Mouse (Mus musculus) hindbrain, embryonic 15.5 days (tissue): ENCODE measurements around the gene Cks2. TPM values are rescaled to one million over a fixed set of nuclear protein-coding genes. Genes with fewer than 3 reads are reported as not detected.

Experiments used
- ATAC-seq: fragments of 200-750 bp; cut with Nextera tagmentation; 2 replicates; pipeline ENCODE4 v1.8.0; 2017; ENCODE audit warnings: low read depth, moderate number of reproducible peaks, moderate TSS enrichment; ENCODE audit not compliant: low FRiP score
- H3K27ac ChIP-seq: fragments of 300-500 bp; sonication (generic); replicated peaks from 2 replicates; pipeline ENCODE4 v1.5.1; 2015; ENCODE audit warnings: mild to moderate bottlenecking, inconsistent platforms
- H3K27me3 ChIP-seq: fragments of 300-500 bp; sonication (generic); 2 replicates; pipeline ENCODE4 v1.6.1; 2015; ENCODE audit warnings: control low read depth, inconsistent platforms
- H3K36me3 ChIP-seq: fragments of 300-500 bp; sonication (generic); 2 replicates; pipeline ENCODE4 v1.6.1; 2015; ENCODE audit warnings: control low read depth, inconsistent platforms
- H3K4me1 ChIP-seq: fragments of 300-500 bp; sonication (generic); replicated peaks from 2 replicates; pipeline ENCODE4 v1.6.1; 2015; ENCODE audit warnings: control low read depth, inconsistent platforms
- H3K4me2 ChIP-seq: fragments of 300-500 bp; sonication (generic); 2 replicates; pipeline ENCODE4 v1.6.1; 2015; ENCODE audit warnings: moderate library complexity, mild to moderate bottlenecking, inconsistent platforms
- H3K4me3 ChIP-seq: fragments of 300-500 bp; sonication (generic); 2 replicates; pipeline ENCODE4 v1.5.1; 2015; ENCODE audit warnings: mild to moderate bottlenecking, inconsistent platforms
- H3K9ac ChIP-seq: fragments of 300-500 bp; sonication (generic); 2 replicates; pipeline ENCODE4 v1.6.1; 2015; ENCODE audit warnings: inconsistent platforms
- H3K9me3 ChIP-seq: fragments of 300-500 bp; sonication (generic); 2 replicates; pipeline ENCODE4 v1.6.1; 2016; ENCODE audit warnings: control low read depth, inconsistent platforms
- WGBS: fragments of 180-500 bp; shearing (Covaris S2); methylation state at CpG from one replicate; pipeline ENCODE4 v1.1.7; 2015; 5-methylcytosine and 5-hydroxymethylcytosine counted together
- polyA plus RNA-seq: library from polyadenylated mRNA; unstranded; fragments of >200 nt; fragmentation: Nextera tagmentation; extraction: Ambion mirVana; gene quantifications from 2 replicates; pipeline ENCODE4 v1.2.1, GENCODE M21; 2015

Gene Cks2
- polyA plus RNA-seq, 1 experiment from 2014 or later: 54.9 TPM

DNA sequence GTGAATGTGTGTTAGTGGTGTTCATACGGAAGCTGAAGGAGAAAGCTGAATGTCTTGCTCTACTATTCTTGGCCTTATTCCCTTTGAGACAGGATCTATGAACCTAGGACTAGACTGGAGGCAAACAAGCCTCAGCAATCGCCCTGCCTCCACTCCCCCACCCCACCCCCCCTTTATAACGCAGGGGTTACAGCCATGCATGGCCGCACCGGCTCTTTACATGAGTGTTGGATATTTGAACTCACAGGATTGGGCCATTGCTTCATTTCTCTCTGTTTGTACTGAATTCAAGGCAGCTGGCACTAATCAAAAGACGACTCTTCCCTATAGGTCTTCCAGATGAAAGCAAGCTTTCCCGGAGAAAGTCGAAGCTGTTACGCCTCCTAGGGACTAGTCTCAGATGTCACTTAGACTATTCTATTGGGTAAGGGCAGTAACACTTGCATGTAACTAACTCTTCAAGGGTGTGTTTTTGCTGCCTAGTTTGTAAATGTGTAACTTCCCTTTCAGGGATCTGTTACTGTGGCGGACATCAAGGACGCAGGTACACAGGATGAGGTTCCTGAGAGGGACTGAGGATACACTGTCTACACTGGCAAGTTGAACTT lies 2.8 kb upstream of the Cks2 start:
- no peaks in the 10 kb centered on the region for H3K36me3 ChIP-seq
- no peaks in the 10 kb centered on the region for H3K9me3 ChIP-seq
- WGBS: 41% methylated on average over 11 of the region's 11 CpGs
- no peaks in the 10 kb centered on the region for H3K27me3 ChIP-seq
- no peak overlapping the region for H3K27ac ChIP-seq
- H3K4me2 ChIP-seq: no peak overlapping the region
- peaks cover 15% of the 10 kb centered on the region for H3K4me1 ChIP-seq
- H3K4me3 ChIP-seq: no peak overlapping the region
- ATAC-seq: no peak
- no peak overlapping the region for H3K9ac ChIP-seq

DNA sequence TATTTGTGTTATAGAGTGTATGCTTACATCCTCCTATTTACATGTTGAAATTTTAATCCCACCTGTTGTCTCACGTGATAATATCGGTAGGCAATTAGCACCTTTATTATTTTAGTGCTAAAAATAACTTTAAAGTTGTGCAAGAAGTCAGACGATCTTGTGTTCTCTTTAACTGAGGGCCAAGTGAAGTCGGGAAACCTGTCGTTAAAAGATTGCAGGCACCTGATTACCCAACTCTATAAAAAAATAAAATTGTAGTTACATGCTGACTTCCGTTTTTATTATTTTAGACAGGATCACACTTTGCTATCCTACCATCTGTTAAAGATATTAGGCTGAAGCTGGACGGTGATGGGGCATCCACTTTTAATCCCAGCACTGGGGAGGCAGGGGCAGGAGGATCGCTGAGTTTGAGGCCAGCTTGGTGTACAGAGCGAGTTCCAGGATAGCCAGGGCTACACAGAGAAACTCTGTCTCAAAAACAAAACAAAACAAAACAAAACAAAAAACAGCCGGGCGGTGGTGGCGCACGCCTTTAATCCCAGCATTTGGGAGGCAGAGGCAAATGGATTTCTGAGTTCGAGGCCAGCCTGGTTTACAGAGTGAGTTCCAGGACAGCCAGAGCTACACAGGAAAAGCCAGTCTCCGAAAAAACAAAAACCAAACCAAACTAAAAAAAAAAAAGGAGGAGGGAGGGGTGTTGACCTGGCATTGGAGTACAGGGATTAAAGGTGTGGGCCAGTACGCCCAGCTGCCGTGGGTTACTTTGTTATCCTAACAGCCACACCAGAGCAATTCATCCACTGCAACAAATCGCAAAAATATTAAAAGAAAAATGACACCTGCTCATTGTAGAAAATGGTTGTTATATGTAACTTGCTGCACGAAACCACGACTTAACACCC lies 856 bp upstream of the Cks2 start:
- H3K9ac ChIP-seq: peak overlapping the region; percentile 61
- no peaks in the 10 kb centered on the region for H3K9me3 ChIP-seq
- H3K4me2 ChIP-seq: peak overlapping the region; percentile 94
- no peak; the same call in 1 of the 2 replicates for ATAC-seq
- H3K4me1 ChIP-seq: peaks cover 15% of the 10 kb centered on the region
- peak overlapping the region; percentile 81 for H3K4me3 ChIP-seq
- WGBS: 49% methylated on average over 20 of the region's 20 CpGs
- no peaks in the 10 kb centered on the region for H3K27me3 ChIP-seq
- H3K27ac ChIP-seq: peak overlapping the region; percentile 74
- no peaks in the 10 kb centered on the region for H3K36me3 ChIP-seq

DNA sequence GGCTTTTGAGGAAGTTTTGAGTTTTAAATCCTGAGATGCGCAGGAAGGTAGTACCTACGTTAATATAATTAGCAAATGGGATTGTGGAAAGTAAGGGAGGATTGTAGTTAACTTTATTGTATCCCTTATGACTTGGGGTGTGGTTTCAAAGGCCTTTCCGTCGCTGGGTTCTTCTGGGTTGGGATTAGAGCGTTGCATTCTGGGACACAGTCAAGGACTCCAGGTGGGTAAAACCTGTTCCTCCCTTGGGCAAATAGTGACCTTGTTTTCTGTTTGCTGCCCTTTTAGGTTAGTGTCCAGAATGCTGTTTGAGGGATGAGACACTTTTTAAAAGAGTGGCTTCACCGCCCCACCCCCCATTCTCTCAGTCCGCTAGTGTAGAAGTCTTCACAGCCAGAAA lies 840 bp downstream of the Cks2 start:
- Histone ChIP-seq H3K27ac (no peak overlapping the region), H3K4me3 (peak overlapping the region; percentile 81), H3K36me3 (no peaks in the 10 kb centered on the region), H3K4me1 (peaks cover 18% of the 10 kb centered on the region), H3K9me3 (no peaks in the 10 kb centered on the region), H3K9ac (peak overlapping the region; percentile 52), H3K27me3 (no peaks in the 10 kb centered on the region), H3K4me2 (peak overlapping the region; percentile 94)
- no peak for ATAC-seq
- WGBS: 0% methylated on average over 7 of the region's 7 CpGs

DNA sequence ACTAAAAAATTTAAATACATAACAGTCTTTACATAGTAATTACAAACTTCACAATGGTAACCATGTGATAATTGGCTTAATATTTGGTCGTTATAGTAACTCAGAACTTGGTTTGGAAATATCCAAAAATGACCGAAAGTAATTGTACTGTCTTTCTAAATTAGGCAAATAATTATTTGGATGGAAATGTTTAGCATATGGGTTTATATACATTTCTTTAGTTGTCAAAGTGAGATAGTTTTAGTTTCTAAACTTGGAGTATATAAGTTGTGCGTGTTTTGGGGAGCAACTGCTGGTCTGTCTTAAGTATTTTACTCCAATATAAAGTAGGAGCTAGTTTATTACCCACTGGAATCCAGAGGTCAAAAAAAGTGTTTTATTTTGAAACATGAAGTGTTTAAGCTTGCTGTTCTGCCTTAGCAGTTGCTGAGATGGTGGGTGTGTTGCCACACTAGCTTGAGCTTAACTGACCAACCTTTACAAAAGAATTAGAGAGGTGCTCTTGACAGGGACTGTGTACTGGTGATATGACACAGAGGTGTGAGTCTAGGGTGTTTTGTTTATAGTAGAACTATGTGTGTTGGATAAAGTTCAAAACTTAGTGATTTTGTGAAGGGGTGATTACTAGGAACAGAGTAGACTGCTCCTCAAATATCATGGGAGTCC lies 1.5 kb downstream of the Cks2 start:
- H3K27ac ChIP-seq: no peak overlapping the region
- H3K9ac ChIP-seq: no peak overlapping the region
- peaks cover 21% of the 10 kb centered on the region for H3K4me1 ChIP-seq
- H3K36me3 ChIP-seq: no peaks in the 10 kb centered on the region
- ATAC-seq: no peak
- H3K27me3 ChIP-seq: no peaks in the 10 kb centered on the region
- no peaks in the 10 kb centered on the region for H3K9me3 ChIP-seq
- peak overlapping the region; percentile 94 for H3K4me2 ChIP-seq
- 27% methylated on average over 3 of the region's 3 CpGs for WGBS
- peak overlapping the region; percentile 81 for H3K4me3 ChIP-seq

DNA sequence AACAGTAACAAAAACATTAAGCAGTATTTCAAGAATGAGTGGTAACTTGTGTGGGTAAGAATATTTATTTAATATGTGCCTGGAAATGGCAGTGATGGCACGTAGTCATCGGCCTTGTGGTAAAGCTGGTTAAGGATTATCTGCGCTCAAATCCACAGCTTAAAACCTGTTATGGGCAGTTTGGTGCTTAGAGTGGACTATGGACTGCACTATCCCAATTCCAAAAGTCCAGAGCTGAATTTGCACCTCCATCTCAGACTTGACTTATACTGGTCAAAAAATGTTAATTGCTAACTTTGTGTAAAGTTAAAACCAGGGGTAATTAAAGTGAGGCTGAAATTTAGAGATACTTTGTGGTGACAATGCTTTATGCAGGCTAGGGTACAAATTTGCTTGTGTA lies 2.7 kb downstream of the Cks2 start:
- Histone ChIP-seq H3K9me3 (no peaks in the 10 kb centered on the region), H3K27ac (no peak overlapping the region), H3K4me3 (no peak overlapping the region), H3K4me2 (no peak overlapping the region), H3K4me1 (peaks cover 31% of the 10 kb centered on the region), H3K36me3 (no peaks in the 10 kb centered on the region), H3K9ac (no peak overlapping the region), H3K27me3 (no peaks in the 10 kb centered on the region)
- no peak for ATAC-seq
- WGBS: 93% methylated on average over 3 of the region's 3 CpGs

DNA sequence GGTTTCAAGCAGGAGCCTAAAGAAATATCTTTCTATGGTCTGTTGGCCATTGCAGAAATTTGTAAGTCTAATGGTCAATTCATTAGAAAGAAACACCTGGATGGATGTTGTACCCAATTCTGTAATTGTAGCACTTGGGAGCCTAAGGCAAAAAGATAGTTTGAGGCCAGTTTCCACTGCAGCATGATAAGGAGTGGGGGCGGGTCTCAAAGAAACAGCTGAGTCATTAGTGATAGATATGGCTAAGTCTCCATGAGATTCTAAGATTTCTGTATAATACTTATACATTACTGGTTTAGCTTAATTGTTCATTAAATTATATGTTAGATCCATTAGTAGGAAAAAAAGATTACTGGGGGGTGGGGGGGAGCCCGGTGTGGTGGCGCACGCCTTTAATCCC lies 3.2 kb downstream of the Cks2 start:
- H3K4me3 ChIP-seq: no peak overlapping the region
- WGBS: 93% methylated on average over 4 of the region's 4 CpGs
- no peak for ATAC-seq

DNA sequence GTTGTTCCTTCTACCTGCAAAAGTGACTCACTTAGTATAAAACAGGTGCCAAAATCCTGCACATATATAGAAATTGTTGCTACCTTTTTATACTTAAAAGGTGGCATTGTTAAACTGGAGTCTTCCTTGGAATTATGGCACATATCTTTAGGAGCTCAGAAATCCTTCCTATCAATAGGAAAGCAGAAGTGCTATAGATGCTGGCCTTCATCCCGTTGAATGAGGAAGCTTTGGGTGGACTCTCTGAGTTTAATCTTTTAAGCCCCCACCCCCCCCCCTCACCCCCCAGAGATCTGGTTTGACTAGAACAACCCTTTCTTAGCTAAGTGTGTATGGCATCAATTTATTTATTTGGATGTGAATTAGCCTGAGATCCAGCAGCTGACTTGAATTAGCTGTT lies 4.7 kb downstream of the Cks2 start:
- H3K9me3 ChIP-seq: no peaks in the 10 kb centered on the region
- no peak overlapping the region for H3K27ac ChIP-seq
- no peak for ATAC-seq
- peaks cover 5% of the 10 kb centered on the region for H3K36me3 ChIP-seq
- no peak overlapping the region for H3K9ac ChIP-seq
- peaks cover 26% of the 10 kb centered on the region for H3K4me1 ChIP-seq
- WGBS: 65% methylated on average over 1 of the region's 1 CpGs
- no peaks in the 10 kb centered on the region for H3K27me3 ChIP-seq
- H3K4me2 ChIP-seq: no peak overlapping the region
- H3K4me3 ChIP-seq: no peak overlapping the region

More for the DNA sequence above, 3.2 kb downstream of the Cks2 start:
- no peak overlapping the region for H3K4me2 ChIP-seq
- H3K9ac ChIP-seq: no peak overlapping the region
- H3K36me3 ChIP-seq: no peaks in the 10 kb centered on the region
- H3K9me3 ChIP-seq: no peaks in the 10 kb centered on the region
- no peak overlapping the region for H3K27ac ChIP-seq
- no peaks in the 10 kb centered on the region for H3K27me3 ChIP-seq
- peaks cover 33% of the 10 kb centered on the region for H3K4me1 ChIP-seq

DNA sequence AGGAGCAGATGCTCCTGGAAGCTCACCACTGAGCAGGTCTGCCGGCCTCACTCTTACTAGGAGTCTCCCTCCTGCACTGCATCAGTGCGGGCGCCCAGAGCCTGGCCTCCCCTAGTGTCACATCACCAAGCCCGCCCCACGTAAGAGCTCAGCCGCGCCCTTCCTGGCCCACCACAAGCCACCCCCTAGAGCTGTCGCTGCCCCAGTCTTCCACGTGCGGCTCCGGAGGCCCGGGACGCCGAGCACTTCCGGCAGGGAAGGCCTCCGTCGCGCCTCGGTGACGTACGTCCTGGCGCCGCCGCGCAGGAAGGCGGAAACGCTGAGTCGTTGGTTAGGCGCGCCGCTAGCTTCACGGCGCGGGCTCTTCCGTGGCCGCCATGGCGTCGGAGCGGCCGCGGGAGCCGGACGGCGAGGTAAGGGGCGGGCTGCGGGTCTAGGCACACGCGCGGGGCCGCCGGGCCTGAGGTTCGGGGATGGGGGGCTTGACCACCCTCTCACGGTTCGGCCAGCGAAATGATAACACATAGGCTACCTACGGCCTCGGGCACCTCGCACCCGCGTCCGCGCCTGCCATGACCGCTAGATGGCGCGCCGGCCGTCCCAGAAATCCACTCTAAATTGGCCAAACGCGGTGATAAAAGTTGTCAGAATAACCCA lies 6.5 kb downstream of the Cks2 start, which contains the start of gene Secisbp2:
Secisbp2 (plus strand) TSS at position 290 of the 657 bp plus-strand sequence.
- Histone ChIP-seq H3K4me3 (peak within 1 kb of the TSS; percentile 92), H3K9ac (peak within 1 kb of the TSS; percentile 80), H3K4me2 (peak within 1 kb of the TSS; percentile 78), H3K36me3 (peaks cover 21% of the 10 kb centered on the region), H3K9me3 (no peaks in the 10 kb centered on the region), H3K27ac (peak within 1 kb of the TSS; percentile 96), H3K27me3 (no peaks in the 10 kb centered on the region), H3K4me1 (peaks cover 18% of the 10 kb centered on the region)
- under 1% methylated on average over 69 of the region's 69 CpGs for WGBS
- ATAC-seq: peak; percentile 97

DNA sequence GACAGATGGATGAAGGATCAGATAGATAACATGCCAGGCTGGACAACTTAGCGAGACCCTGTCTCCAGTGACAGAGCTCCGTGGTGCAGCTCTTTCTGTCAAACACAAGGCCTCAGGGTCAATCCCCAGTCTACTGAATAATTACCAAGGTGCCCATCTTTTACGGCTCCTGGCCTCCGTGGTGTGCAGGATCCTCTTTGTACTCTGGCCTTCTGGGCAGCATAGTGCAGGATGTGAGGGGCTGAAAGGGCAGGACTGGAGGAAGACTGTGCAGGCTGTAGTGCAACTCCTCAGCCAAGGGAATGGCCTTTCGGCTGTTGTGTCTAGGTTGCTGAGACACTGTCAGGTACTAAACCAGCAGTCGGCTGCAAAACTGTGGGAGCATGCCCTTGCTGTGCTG lies 8.1 kb downstream of the Cks2 start:
- Histone ChIP-seq H3K9ac (no peak overlapping the region), H3K36me3 (peaks cover 37% of the 10 kb centered on the region), H3K27me3 (no peaks in the 10 kb centered on the region), H3K4me3 (no peak overlapping the region), H3K4me1 (peaks cover 18% of the 10 kb centered on the region), H3K4me2 (no peak overlapping the region), H3K27ac (no peak overlapping the region), H3K9me3 (no peaks in the 10 kb centered on the region)
- no peak for ATAC-seq
- 97% methylated on average over 6 of the region's 6 CpGs for WGBS

DNA sequence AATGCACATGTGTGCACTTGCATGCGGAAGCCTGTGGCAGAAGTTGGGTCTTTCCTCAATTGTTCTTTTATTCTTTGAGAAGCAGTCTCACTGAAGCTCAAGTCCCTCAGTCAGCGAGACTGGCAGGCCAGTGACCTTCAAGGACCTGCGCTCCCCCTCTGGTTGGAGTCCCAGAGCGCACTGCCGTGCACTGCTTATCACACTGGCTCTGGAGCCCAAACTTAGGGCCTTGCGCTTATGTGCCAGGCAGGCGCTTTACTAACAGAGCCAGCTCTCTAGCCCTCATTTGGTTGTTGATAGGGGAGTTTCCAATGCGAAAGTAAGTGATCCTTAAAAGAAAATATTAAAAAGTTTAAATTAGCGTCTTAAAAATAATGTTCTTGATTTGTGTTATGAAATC lies 8.9 kb downstream of the Cks2 start:
- peaks cover 45% of the 10 kb centered on the region for H3K36me3 ChIP-seq
- H3K4me2 ChIP-seq: no peak overlapping the region
- H3K4me3 ChIP-seq: no peak overlapping the region
- no peak for ATAC-seq
- no peaks in the 10 kb centered on the region for H3K9me3 ChIP-seq
- no peak overlapping the region for H3K27ac ChIP-seq
- H3K4me1 ChIP-seq: peaks cover 18% of the 10 kb centered on the region
- H3K9ac ChIP-seq: no peak overlapping the region
- 93% methylated on average over 9 of the region's 9 CpGs for WGBS
- no peaks in the 10 kb centered on the region for H3K27me3 ChIP-seq

DNA sequence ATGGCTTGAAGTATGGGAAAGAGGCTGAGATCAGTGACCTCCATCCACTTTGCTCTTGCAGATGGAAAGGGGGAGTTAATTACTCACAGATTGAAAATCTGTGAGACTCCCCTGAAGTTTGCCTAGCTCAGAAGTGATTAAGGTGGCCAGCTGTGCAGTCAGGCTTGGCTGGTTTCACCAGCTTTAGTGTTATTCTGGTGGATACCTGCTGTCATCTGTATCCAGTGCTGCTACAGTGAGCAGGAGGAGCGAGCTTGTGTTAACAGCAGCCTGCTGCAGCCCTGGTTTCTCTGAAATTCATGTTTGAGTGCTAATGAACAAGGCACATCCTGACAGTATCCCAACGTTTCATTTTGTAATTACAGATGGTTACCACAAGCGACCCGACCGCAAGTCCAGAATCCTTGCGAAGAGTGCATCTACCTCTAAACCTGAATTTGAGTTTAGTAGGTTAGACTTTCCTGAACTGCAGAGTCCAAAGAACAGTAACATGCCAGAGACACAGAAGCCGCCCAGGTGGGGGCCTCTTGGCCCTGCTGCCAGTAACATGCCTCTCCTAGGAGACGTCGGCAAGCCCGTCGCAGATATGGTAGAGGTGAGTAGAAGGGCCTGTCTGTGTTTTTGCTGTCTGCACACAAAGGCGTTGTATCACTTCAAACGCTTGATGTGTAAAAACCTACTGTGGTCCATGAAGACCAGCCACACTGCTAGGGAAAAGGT lies 11.6 kb downstream of the Cks2 start:
- Histone ChIP-seq H3K9me3 (no peaks in the 10 kb centered on the region), H3K4me2 (no peak overlapping the region), H3K4me3 (no peak overlapping the region), H3K9ac (no peak overlapping the region), H3K27ac (no peak overlapping the region), H3K36me3 (peaks cover 69% of the 10 kb centered on the region), H3K4me1 (peaks cover 11% of the 10 kb centered on the region), H3K27me3 (no peaks in the 10 kb centered on the region)
- 97% methylated on average over 13 of the region's 13 CpGs for WGBS
- ATAC-seq: no peak
